Mouse (Mus musculus): Measurements from ENCODE around the gene Bpnt1. TPM values are rescaled to one million over a fixed set of nuclear protein-coding genes. Genes with fewer than 3 reads are reported as not detected.

The Bpnt1 gene
- total and polyA plus RNA-seq, 3 experiments = 22.0 to 29.1 TPM; not detected in 1

GRCm38 (mm10) chr1:185336535-185336934 lies 4.6 kb downstream of the Bpnt1 start:
- Histone ChIP-seq H3K27me3 (ENCODE audit: control insufficient read depth in 1 of 2, insufficient read depth in 2 of 2, low read length in 2 of 2) (no peaks in the 10 kb centered on the region), H3K36me3 (ENCODE audit: control insufficient read depth in 1 of 2, insufficient read depth in 2 of 2, low read length in 2 of 2) (peaks cover 0 to 3% of the 10 kb centered on the region in 2 experiments; a peak in 1 of 4 replicates), H3K27ac (ENCODE audit: control insufficient read depth, low read depth, low read length) (no peak overlapping the region), H3K9ac (ENCODE audit: control insufficient read depth, low read depth, low read length, poor library complexity, severe bottlenecking) (no peak overlapping the region), H3K4me1 (ENCODE audit: control insufficient read depth in 1 of 2, insufficient read depth in 2 of 2, low read length in 2 of 2) (peaks cover 2 to 3% of the 10 kb centered on the region in 2 experiments; a peak in 1 of 4 replicates), H3K79me2 (ENCODE audit: control insufficient read depth, insufficient read depth, low read length, poor library complexity) (no peaks in the 10 kb centered on the region; the same call in 1 of the 2 replicates), H3K9me3 (replicated peaks; ENCODE audit: insufficient read depth, low read length) (no peaks in the 10 kb centered on the region), H3K4me3 (ENCODE audit: control insufficient read depth in 1 of 2, insufficient read depth in 1 of 2, low read depth in 2 of 2, low read length in 2 of 2) (no peak overlapping the region)
- DNase-seq (ENCODE audit: low read depth, low spot score) = no peak
- TF ChIP-seq TBP (IDR thresholded peaks at IDR 0.05; ENCODE audit: low read depth, low read length) (no peak), CTCF (IDR thresholded peaks at IDR 0.05 in 2 of 3, conservative IDR thresholded peaks at IDR 0.05 in 1 of 3; ENCODE audit: control insufficient read depth in 1 of 3, insufficient read depth in 1 of 3, low read depth in 2 of 3, low read length in 3 of 3, poor library complexity in 1 of 3, severe bottlenecking in 1 of 3) (no peak), UBTF (IDR thresholded peaks at IDR 0.05; ENCODE audit: borderline replicate concordance, insufficient read depth, low read depth, low read length) (no peak), POLR2A (IDR thresholded peaks at IDR 0.05; ENCODE audit: control insufficient read depth in 1 of 2, insufficient read depth in 1 of 2, low read depth in 1 of 2, low read length in 2 of 2, poor library complexity in 1 of 2) (no peak), ELF1 (IDR thresholded peaks at IDR 0.05; ENCODE audit: low read depth, low read length) (no peak), ETS1 (IDR thresholded peaks at IDR 0.05; ENCODE audit: low read depth, low read length) (no peak), RCOR1 (IDR thresholded peaks at IDR 0.05; ENCODE audit: low read depth, low read length) (no peak), RAD21 (IDR thresholded peaks at IDR 0.05; ENCODE audit: low read depth, low read length) (no peak), KAT2A (conservative IDR thresholded peaks at IDR 0.05; ENCODE audit: low read depth, low read length) (no peak), MEF2A (IDR thresholded peaks at IDR 0.05; ENCODE audit: extremely low read depth, insufficient replicate concordance, low read depth, low read length, poor library complexity, severe bottlenecking) (no peak), TAL1 (IDR thresholded peaks at IDR 0.05; ENCODE audit: low read length) (no peak), MAZ (IDR thresholded peaks at IDR 0.05; ENCODE audit: low read depth, low read length) (no peak), MYC (IDR thresholded peaks at IDR 0.05; ENCODE audit: low read depth, low read length) (no peak), ZNF384 (IDR thresholded peaks at IDR 0.05; ENCODE audit: low read depth, low read length) (no peak), ZC3H11A (IDR thresholded peaks at IDR 0.05; ENCODE audit: low read depth, low read length) (no peak), NELFE (IDR thresholded peaks at IDR 0.05; ENCODE audit: low read depth, low read length) (no peak)

GRCm38 (mm10) chr1:185342441-185342840 lies 10.5 kb downstream of the Bpnt1 start:
- DNase-seq (ENCODE audit: low read depth, low spot score) = no peak
- no peaks in the 10 kb centered on the region for H3K79me2 ChIP-seq (ENCODE audit: control insufficient read depth, insufficient read depth, low read length, poor library complexity)
- no peak for TF ChIP-seq MYB (IDR thresholded peaks at IDR 0.05; ENCODE audit: low read depth, low read length)
- TF ChIP-seq CHD2 (IDR thresholded peaks at IDR 0.05; ENCODE audit: low read length) = no peak
- no peak for TF ChIP-seq JUND (IDR thresholded peaks at IDR 0.05; ENCODE audit: low read depth, low read length)
- TF ChIP-seq CTCF (IDR thresholded peaks at IDR 0.05 in 2 of 3, conservative IDR thresholded peaks at IDR 0.05 in 1 of 3; ENCODE audit: control insufficient read depth in 1 of 3, insufficient read depth in 1 of 3, low read depth in 2 of 3, low read length in 3 of 3, poor library complexity in 1 of 3, severe bottlenecking in 1 of 3) = no peak
- no peak for TF ChIP-seq ELF1 (IDR thresholded peaks at IDR 0.05; ENCODE audit: low read depth, low read length)
- TF ChIP-seq ZMIZ1 (IDR thresholded peaks at IDR 0.05; ENCODE audit: low read depth, low read length) = no peak
- no peak for TF ChIP-seq CHD1 (IDR thresholded peaks at IDR 0.05; ENCODE audit: low read depth, low read length)
- no peak for TF ChIP-seq MXI1 (IDR thresholded peaks at IDR 0.05; ENCODE audit: low read depth, low read length)
- no peak for TF ChIP-seq TBP (IDR thresholded peaks at IDR 0.05; ENCODE audit: low read depth, low read length)
- no peak for TF ChIP-seq ZKSCAN1 (IDR thresholded peaks at IDR 0.05; ENCODE audit: low read depth, low read length)
- TF ChIP-seq NRF1 (IDR thresholded peaks at IDR 0.05; ENCODE audit: insufficient read depth, low read depth, low read length, poor library complexity, severe bottlenecking) = no peak
- TF ChIP-seq NELFE (IDR thresholded peaks at IDR 0.05; ENCODE audit: low read depth, low read length) = no peak
- TF ChIP-seq MEF2A (IDR thresholded peaks at IDR 0.05; ENCODE audit: extremely low read depth, insufficient replicate concordance, low read depth, low read length, poor library complexity, severe bottlenecking) = no peak
- no peak for TF ChIP-seq ZNF384 (IDR thresholded peaks at IDR 0.05; ENCODE audit: low read depth, low read length)
- no peak for TF ChIP-seq BHLHE40 (IDR thresholded peaks at IDR 0.05; ENCODE audit: borderline replicate concordance, low read depth, low read length)
- no peak for TF ChIP-seq RAD21 (IDR thresholded peaks at IDR 0.05; ENCODE audit: low read depth, low read length)
- TF ChIP-seq E2F4 (IDR thresholded peaks at IDR 0.05; ENCODE audit: borderline replicate concordance, low read depth, low read length) = no peak
- H3K4me1 ChIP-seq (ENCODE audit: control insufficient read depth in 1 of 2, insufficient read depth in 2 of 2, low read length in 2 of 2) = no peaks in the 10 kb centered on the region
- H3K27ac ChIP-seq (ENCODE audit: control insufficient read depth, low read depth, low read length) = no peak overlapping the region
- H3K9ac ChIP-seq (ENCODE audit: control insufficient read depth, low read depth, low read length, poor library complexity, severe bottlenecking) = no peak overlapping the region
- H3K36me3 ChIP-seq (ENCODE audit: control insufficient read depth in 1 of 2, insufficient read depth in 2 of 2, low read length in 2 of 2) = no peaks in the 10 kb centered on the region
- no peaks in the 10 kb centered on the region for H3K27me3 ChIP-seq (ENCODE audit: control insufficient read depth in 1 of 2, insufficient read depth in 2 of 2, low read length in 2 of 2)
- no peak overlapping the region for H3K4me3 ChIP-seq (ENCODE audit: control insufficient read depth in 1 of 2, insufficient read depth in 1 of 2, low read depth in 2 of 2, low read length in 2 of 2)
- H3K9me3 ChIP-seq (replicated peaks; ENCODE audit: insufficient read depth, low read length) = no peaks in the 10 kb centered on the region
